In the genomic region with DNA sequence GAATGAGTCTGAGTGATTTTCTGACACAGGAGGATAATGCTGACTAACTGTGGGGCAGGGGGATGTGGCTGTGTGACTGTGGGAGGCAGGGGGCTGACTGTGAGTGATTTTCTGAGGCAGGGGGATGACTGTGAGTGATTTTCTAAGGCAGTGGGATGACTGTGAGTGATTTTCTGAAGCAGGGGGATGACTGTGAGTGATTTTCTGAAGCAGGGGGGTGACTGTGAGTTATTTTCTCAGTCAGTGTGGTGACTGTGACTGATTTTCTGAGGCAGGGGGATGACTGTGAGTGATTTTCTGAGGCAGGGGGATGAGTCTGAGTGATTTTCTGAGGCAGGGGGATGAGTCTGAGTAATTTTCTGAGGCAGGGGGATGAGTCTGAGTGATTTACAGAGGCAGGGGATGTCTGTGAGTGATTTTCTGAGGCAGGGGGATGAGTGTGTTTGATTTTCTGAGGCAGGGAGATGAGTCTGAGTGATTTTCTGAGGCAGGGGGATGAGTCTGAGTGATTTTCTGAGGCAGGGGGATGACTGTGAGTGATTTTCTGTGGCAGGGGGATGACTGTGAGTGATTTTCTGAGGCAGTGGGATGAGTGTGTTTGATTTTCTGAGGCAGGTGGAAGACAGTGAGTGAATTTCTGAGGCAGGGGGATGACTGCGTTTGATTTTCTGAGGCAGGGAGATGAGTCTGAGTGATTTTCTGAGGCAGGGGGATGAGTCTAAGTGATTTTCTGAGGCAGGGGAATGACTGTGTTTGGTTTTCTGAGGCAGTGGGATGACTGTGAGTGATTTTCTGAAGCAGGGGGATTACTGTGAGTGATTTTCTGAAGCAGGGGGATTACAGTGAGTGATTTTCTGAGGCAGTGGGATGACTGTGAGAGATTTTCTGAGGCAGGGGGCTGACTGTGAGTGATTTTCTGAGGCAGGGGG, we compare ENCODE assay signal across 7 mouse cellular contexts. TPM values are rescaled to one million over a fixed set of nuclear protein-coding genes. Genes with fewer than 3 reads are reported as not detected.
DNase-seq lines count a peak whose midpoint lies in the region; ATAC-seq lines count a peak whose summit lies in the region.
"Not testable (repeated sequence)": the region's sequence is repeated elsewhere in the genome, so short reads cannot be mapped to it uniquely, and the experiment has no call there.

No protein-coding gene starts in this region.

- 16% methylated on average over 1 of the region's 1 CpGs for WGBS in embryonic facial prominence, embryonic 14.5 days
- WGBS in midbrain, embryonic 12.5 days = 14% methylated on average over 1 of the region's 1 CpGs

- H3K4me2 ChIP-seq in embryonic facial prominence, embryonic 14.5 days (ENCODE audit: low read depth, low read length); midbrain, embryonic 12.5 days (replicated peaks): not testable (repeated sequence)

- DNase-seq in adrenal gland, postnatal 14 days = peak; percentile 62
- peak; percentile 47 for DNase-seq in embryonic facial prominence, embryonic 14.5 days (ENCODE audit: low spot score)
- DNase-seq in heart, adult 11 months = peak; percentile 89
- DNase-seq in hindlimb bud, embryonic 11.5 days (ENCODE audit: extremely low spot score, low read depth, low spot score) = peak; percentile 42
- peak; percentile 37 for DNase-seq in liver
- DNase-seq in retina, postnatal 7 days (ENCODE audit: low read depth, low spot score) = peak; percentile 62

- not testable (repeated sequence) for H3K4me1 ChIP-seq in embryonic facial prominence, embryonic 14.5 days (ENCODE audit: control insufficient read depth, insufficient read depth, low read length); midbrain, embryonic 12.5 days

- not testable (repeated sequence) for H3K27me3 ChIP-seq in embryonic facial prominence, embryonic 14.5 days (replicated peaks; ENCODE audit: control insufficient read depth, insufficient read depth, low read length); midbrain, embryonic 12.5 days

- peak; percentile 63; the same call in 1 of the 2 replicates for ATAC-seq in embryonic facial prominence, embryonic 14.5 days (ENCODE audit: low read depth)
- peak; percentile 74 for ATAC-seq in midbrain, embryonic 12.5 days (ENCODE audit: low FRiP score, low read depth)

- H3K36me3 ChIP-seq in embryonic facial prominence, embryonic 14.5 days (ENCODE audit: control insufficient read depth, insufficient read depth, low read length); midbrain, embryonic 12.5 days: not testable (repeated sequence)

- not testable (repeated sequence) for H3K9ac ChIP-seq in embryonic facial prominence, embryonic 14.5 days (ENCODE audit: low read depth, low read length)
- 0 out of 2 replicates have a peak overlapping the region, but pooled peaks have one; percentile 0 for H3K9ac ChIP-seq in midbrain, embryonic 12.5 days (replicated peaks)

- H3K4me3 ChIP-seq in embryonic facial prominence, embryonic 14.5 days (ENCODE audit: low read depth, low read length); midbrain, embryonic 12.5 days: not testable (repeated sequence)

- H3K9me3 ChIP-seq in embryonic facial prominence, embryonic 14.5 days (ENCODE audit: control insufficient read depth, low read length) = peaks cover 18% of the 10 kb centered on the region
- H3K9me3 ChIP-seq in midbrain, embryonic 12.5 days = not testable (repeated sequence)

- H3K27ac ChIP-seq in embryonic facial prominence, embryonic 14.5 days (replicated peaks; ENCODE audit: low read depth, low read length) = not testable (repeated sequence)
- peak overlapping the region; percentile 0; the same call in 1 of the 2 replicates for H3K27ac ChIP-seq in midbrain, embryonic 12.5 days (replicated peaks)

RNA-seq across cellular contexts. Expression of a gene that starts 56.0 kb away (rescaled TPM):
- 19.6 and 24.0 TPM in 2 replicates for total RNA-seq in adrenal gland, postnatal 14 days (2021)
- 4.8 and 5.8 TPM in 2 replicates for polyA plus RNA-seq in embryonic facial prominence, embryonic 14.5 days (2014; fragmentation: Nextera tagmentation; extraction: Ambion mirVana)
- 10.0 TPM in 2 replicates for polyA plus RNA-seq in midbrain, embryonic 12.5 days (2016; fragmentation: Nextera tagmentation; extraction: Ambion mirVana)

Comparison
In these comparisons a context has a peak if more than half of its experiments do, and no peak if none do; other contexts are left out.
1. DNase-seq: peak in every context shown above with its lines; median percentile 89 in heart, adult 11 months; 62 in adrenal gland, postnatal 14 days; 62 in retina, postnatal 7 days; 47 in embryonic facial prominence, embryonic 14.5 days; 42 in hindlimb bud, embryonic 11.5 days; 37 in liver.